Mouse (Mus musculus): ENCODE results near the gene Zfp874b.

DNA sequence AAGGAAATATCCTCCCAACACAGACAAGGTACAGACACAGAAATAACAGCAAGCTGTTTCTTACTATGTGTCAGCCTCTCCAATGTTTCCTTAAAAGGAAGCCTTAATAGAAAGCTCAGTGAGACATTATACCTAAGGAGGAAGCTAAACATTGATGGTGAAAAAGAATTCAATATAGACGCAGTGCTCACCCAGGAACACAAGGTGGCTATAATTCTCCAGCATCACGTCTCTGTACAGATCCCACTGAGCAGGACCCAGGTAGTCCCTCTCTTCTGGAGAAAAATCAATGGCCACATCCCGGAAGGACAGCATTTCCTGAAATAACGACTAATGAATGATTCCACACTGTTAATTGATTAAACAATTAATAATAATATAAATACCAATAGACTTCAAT is 2.5 kb downstream of the Zfp874b start:
- TF ChIP-seq CTCF (IDR thresholded peaks at IDR 0.05; ENCODE audit: low read depth) (no peak), EP300 (IDR thresholded peaks at IDR 0.05; ENCODE audit: low read depth) (no peak)

All from liver, embryonic 14.5 days (tissue).